Mouse (Mus musculus) forebrain, embryonic 10.5 days (tissue): ENCODE results near the gene Hfe2. TPM values are rescaled to one million over a fixed set of nuclear protein-coding genes. Genes with fewer than 3 reads are reported as not detected.

ENCODE experiments used
- DNase-seq: peaks from one replicate; pipeline ENCODE4 v3.0.0-alpha.2; 2017; ENCODE audit warnings: low spot score; ENCODE audit errors: extremely low spot score
- H3K27ac ChIP-seq: fragments of 300-500 bp; sonication (generic); 2 replicates; pipeline ENCODE4 v1.5.1; 2016; ENCODE audit warnings: mild to moderate bottlenecking
- H3K27me3 ChIP-seq: fragments of 300-500 bp; sonication (generic); 2 replicates; pipeline ENCODE4 v1.6.1; 2016; ENCODE audit warnings: mild to moderate bottlenecking; ENCODE audit not compliant: poor library complexity, severe bottlenecking
- H3K36me3 ChIP-seq: fragments of 300-500 bp; sonication (generic); replicated peaks from 2 replicates; pipeline ENCODE4 v1.6.1; 2016; ENCODE audit warnings: mild to moderate bottlenecking, moderate library complexity
- H3K4me1 ChIP-seq: fragments of 300-500 bp; sonication (generic); 2 replicates; pipeline ENCODE4 v1.6.1; 2016
- H3K4me3 ChIP-seq: fragments of 300-500 bp; sonication (generic); 2 replicates; pipeline ENCODE4 v1.5.1; 2016; ENCODE audit warnings: mild to moderate bottlenecking, moderate library complexity
- H3K9me3 ChIP-seq: fragments of 300-500 bp; sonication (generic); 2 replicates; pipeline ENCODE4 v1.6.1; 2016; ENCODE audit warnings: mild to moderate bottlenecking, moderate library complexity
- WGBS: fragments of 180-500 bp; shearing (Covaris S2); methylation state at CpG from one replicate; pipeline ENCODE4 v1.1.7; 2016; 5-methylcytosine and 5-hydroxymethylcytosine counted together
- polyA plus RNA-seq: library from polyadenylated mRNA; unstranded; fragments of >200 nt; fragmentation: Nextera tagmentation; extraction: Ambion mirVana; gene quantifications from 2 replicates; pipeline ENCODE4 v1.2.1, GENCODE M21; 2016

Hfe2 gene
- polyA plus RNA-seq, 1 experiment from 2014 or later, result 1.8 TPM

DNA sequence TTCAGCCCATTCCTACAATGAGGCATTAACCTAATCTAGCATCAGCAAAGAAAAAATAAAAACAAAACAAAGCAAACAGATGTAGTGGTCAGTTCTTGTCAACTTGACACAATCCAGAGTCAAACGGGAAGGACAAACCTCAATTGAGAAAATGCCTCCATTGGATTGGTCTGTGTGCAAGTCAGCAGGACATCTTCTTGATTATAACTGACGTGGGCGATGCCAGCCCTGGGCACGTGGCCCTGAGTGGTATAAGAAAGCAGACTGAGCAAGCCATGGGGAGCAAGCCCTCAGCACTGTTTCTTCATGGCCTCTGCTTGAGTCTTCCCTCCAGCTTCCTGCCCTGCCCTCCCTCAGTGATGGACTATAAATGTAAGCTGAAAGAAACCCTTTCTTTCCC, 21.9 kb downstream of the Hfe2 start:
- no peak for DNase-seq
- peaks cover 18% of the 10 kb centered on the region for H3K4me1 ChIP-seq
- peak overlapping the region; percentile 16; the same call in 1 of the 2 replicates for H3K4me3 ChIP-seq
- no peaks in the 10 kb centered on the region for H3K36me3 ChIP-seq
- H3K27me3 ChIP-seq, result peaks cover 31% of the 10 kb centered on the region
- H3K27ac ChIP-seq, result no peak overlapping the region
- 56% methylated on average over 4 of the region's 4 CpGs for WGBS
- H3K9me3 ChIP-seq, result no peaks in the 10 kb centered on the region

DNA sequence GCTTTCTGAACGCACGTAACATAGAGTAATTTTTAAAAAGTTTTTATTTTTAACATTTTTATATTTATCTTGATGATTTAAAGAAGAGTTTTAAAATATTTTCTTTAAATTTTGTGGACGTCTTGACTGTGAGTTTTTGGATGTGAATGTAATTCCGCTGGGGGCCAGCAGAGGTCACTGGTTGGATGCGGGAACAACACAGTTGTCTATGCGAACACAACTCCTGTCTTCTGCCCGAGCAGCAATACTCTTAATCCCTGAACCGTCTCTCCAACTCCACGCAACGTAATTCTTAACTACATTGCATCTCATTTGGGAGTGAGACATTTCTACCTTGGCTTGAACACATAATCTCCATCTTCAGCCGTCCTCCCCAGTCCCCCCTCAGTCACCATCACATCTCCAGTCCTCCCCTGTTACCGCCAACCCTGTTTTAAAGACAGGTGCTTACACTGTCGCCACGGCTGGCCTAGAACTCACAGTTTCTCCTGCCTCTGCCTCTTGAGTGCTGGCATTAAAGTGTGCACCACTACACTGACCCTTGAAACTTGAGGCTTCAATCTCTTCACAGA, 22.5 kb downstream of the Hfe2 start:
- Histone ChIP-seq H3K36me3 (no peaks in the 10 kb centered on the region), H3K4me1 (peaks cover 18% of the 10 kb centered on the region), H3K4me3 (peak overlapping the region; percentile 36), H3K9me3 (no peaks in the 10 kb centered on the region), H3K27ac (no peak overlapping the region), H3K27me3 (peaks cover 25% of the 10 kb centered on the region)
- WGBS, result 7% methylated on average over 14 of the region's 14 CpGs
- DNase-seq, result peak; percentile 77

DNA sequence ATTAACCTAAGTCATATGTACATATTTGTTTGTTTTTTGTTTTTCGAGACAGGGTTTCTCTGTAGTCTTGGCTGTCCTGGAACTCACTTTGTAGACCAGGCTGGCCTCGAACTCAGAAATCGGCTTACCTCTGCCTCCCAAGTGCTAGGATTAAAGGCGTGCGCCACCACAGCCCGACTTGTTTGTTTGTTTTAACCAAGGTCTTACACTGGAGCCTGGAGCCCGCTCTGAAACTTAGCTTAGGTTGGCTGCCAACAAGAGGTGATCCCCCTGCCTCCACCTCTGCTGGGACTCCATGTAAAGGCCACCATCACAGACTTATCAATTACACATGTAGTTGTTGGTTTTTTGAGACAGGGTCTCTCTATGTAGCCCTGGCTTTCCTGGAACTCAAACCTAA, 23.9 kb downstream of the Hfe2 start:
- no peaks in the 10 kb centered on the region for H3K9me3 ChIP-seq
- peaks cover 15% of the 10 kb centered on the region for H3K27me3 ChIP-seq
- no peak for DNase-seq
- 84% methylated on average over 7 of the region's 7 CpGs for WGBS
- no peaks in the 10 kb centered on the region for H3K36me3 ChIP-seq
- H3K27ac ChIP-seq, result no peak overlapping the region
- peaks cover 18% of the 10 kb centered on the region for H3K4me1 ChIP-seq
- no peak overlapping the region for H3K4me3 ChIP-seq

DNA sequence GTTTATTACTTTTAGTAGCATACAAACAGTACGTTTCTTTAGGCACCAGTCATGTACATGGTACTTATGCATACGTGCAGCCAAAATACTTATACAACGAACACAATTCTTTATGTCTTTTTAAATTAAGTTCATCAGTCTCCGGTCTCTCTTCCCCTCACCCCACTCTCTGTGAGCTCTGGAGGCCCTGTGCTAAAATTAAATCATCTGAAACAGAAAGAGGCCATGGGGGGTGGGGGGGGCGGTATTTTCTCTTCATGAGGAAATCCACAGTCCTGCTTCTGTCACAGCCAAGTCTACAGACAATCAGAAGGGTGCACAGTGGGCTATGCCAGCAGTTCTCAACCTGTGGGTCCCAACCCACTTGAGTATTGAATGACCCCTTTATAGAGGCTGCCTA, 24.4 kb downstream of the Hfe2 start:
- DNase-seq, result no peak
- Histone ChIP-seq H3K4me1 (peaks cover 18% of the 10 kb centered on the region), H3K9me3 (no peaks in the 10 kb centered on the region), H3K27me3 (peaks cover 15% of the 10 kb centered on the region), H3K4me3 (no peak overlapping the region), H3K27ac (no peak overlapping the region), H3K36me3 (no peaks in the 10 kb centered on the region)
- 89% methylated on average over 5 of the region's 5 CpGs for WGBS

DNA sequence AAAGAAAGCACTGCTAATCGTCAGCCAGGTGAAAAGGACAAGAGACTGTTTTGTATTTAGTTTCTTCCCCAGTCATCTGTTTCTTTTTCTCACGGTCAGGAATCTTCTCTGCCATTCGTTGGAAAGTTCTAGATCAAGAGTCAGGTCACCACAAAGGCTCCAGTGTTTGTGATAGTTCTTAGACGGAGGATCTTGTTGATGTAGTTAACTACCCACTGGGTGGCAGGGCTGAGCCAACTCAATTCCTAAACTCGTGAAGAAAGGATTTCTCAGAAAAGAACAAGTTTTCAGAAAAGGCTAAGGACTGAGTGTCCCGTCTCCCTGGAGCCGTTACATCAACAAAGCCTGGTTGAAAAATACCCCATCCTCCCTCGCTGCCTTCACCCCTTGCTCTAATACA, 26.2 kb downstream of the Hfe2 start:
- H3K36me3 ChIP-seq, result no peaks in the 10 kb centered on the region
- no peak for DNase-seq
- H3K27ac ChIP-seq, result peak overlapping the region; percentile 31; the same call in 1 of the 2 replicates
- H3K4me1 ChIP-seq, result peaks cover 31% of the 10 kb centered on the region
- 26% methylated on average over 8 of the region's 8 CpGs for WGBS
- peaks cover 11% of the 10 kb centered on the region; the same call in 1 of the 2 replicates for H3K27me3 ChIP-seq
- H3K9me3 ChIP-seq, result no peaks in the 10 kb centered on the region
- no peak overlapping the region for H3K4me3 ChIP-seq

DNA sequence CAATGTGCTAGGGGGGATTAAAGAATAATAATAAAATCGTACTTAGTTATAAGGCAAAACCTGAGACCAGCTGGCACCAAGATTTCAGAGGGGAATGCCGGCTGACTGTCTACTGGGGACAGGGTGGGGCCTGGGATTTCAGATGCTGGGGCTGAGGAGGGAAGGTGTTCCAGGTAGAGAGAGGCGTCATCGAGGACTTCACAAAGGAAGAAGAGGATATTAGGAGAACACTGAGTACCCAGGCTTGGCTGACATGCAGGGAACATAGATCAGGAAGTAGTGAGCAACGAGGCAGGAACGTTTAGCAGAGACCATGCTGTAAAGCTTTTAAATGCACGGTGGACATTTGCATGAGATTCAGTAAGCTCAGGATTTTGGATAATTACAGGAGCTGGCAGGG, 26.9 kb downstream of the Hfe2 start:
- DNase-seq, result no peak
- H3K27me3 ChIP-seq, result peaks cover 8% of the 10 kb centered on the region; the same call in 1 of the 2 replicates
- H3K27ac ChIP-seq, result no peak overlapping the region
- H3K9me3 ChIP-seq, result no peaks in the 10 kb centered on the region
- 81% methylated on average over 7 of the region's 7 CpGs for WGBS
- peaks cover 37% of the 10 kb centered on the region for H3K4me1 ChIP-seq
- no peaks in the 10 kb centered on the region for H3K36me3 ChIP-seq
- no peak overlapping the region for H3K4me3 ChIP-seq

DNA sequence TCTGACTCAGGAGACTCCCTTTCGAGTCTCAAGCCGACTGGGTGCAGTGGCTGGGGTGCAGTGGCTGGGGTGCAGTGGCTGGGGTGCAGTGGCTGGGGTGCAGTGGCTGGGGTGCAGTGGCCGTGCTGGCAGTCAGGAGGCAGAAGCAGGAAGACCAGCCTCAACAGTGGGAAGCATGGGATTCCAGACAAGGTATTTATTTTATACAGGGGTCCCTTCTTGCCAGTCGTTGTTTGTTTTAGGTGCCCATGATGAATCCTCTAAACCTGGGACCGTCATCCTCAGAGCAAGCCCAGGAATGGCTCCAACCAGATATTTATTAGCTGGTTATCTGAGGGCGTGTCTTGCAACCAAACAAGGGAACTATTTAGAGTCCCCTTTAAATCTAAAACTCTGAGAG, 28.6 kb downstream of the Hfe2 start:
- H3K4me3 ChIP-seq, result no peak overlapping the region
- H3K27ac ChIP-seq, result no peak overlapping the region
- no peaks in the 10 kb centered on the region for H3K36me3 ChIP-seq
- no peaks in the 10 kb centered on the region for H3K27me3 ChIP-seq
- 89% methylated on average over 6 of the region's 6 CpGs for WGBS
- no peak for DNase-seq
- H3K4me1 ChIP-seq, result peaks cover 42% of the 10 kb centered on the region
- H3K9me3 ChIP-seq, result no peaks in the 10 kb centered on the region

DNA sequence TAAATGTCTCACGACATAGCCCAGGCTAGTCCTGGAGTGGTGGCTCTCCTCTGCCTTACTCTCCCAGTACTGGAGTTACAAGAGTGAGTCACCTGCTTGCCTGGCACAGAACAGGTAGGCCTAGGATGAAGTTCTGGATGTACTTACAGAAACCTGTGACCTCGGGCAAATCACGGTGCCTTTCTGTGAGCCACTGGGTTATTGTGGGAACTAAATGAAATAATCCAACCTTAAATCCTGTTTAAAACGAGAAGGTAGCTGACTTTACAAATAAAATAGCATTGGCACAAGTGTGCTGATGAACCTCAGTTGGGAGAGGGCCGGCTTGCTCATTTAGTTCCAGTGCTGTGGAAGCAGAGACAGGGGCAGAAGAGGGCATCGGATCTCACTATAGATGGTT, 29.3 kb downstream of the Hfe2 start:
- 81% methylated on average over 6 of the region's 6 CpGs for WGBS
- peaks cover 49% of the 10 kb centered on the region for H3K4me1 ChIP-seq
- no peak overlapping the region for H3K4me3 ChIP-seq
- DNase-seq, result no peak
- no peaks in the 10 kb centered on the region for H3K27me3 ChIP-seq
- H3K36me3 ChIP-seq, result peaks cover 2% of the 10 kb centered on the region
- H3K27ac ChIP-seq, result no peak overlapping the region
- no peaks in the 10 kb centered on the region for H3K9me3 ChIP-seq

DNA sequence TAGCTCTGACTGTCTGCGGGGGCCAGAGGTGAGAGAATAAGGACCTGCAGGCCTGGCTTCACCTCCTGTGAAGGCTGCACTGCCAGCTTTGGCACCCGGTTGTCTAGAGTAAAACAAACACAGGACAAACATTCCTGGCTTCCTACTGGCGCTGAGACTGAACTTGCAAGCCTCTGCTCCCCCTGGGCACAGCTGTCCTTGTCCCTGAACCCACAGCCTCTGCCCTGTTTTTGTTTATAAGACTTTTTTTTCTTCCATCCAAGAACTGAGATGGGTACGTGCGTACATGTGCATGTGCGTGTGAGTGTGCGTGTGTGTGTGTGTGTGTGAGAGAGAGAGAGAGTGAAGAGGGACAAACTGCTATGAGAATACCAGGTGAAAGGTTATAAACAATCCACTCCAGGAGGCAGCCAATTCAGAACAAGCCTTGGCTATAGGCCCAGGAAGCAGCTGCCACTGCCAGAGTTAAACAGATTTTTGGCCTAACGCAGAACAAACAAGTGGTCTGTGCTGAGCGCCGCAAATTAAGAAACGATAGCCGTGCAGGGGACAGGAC, 30.1 kb downstream of the Hfe2 start:
- H3K27me3 ChIP-seq, result no peaks in the 10 kb centered on the region
- peak overlapping the region; percentile 63 for H3K27ac ChIP-seq
- WGBS, result 61% methylated on average over 12 of the region's 12 CpGs
- H3K9me3 ChIP-seq, result no peaks in the 10 kb centered on the region
- no peak overlapping the region for H3K4me3 ChIP-seq
- H3K4me1 ChIP-seq, result peaks cover 57% of the 10 kb centered on the region
- no peak for DNase-seq
- peaks cover 11% of the 10 kb centered on the region for H3K36me3 ChIP-seq

DNA sequence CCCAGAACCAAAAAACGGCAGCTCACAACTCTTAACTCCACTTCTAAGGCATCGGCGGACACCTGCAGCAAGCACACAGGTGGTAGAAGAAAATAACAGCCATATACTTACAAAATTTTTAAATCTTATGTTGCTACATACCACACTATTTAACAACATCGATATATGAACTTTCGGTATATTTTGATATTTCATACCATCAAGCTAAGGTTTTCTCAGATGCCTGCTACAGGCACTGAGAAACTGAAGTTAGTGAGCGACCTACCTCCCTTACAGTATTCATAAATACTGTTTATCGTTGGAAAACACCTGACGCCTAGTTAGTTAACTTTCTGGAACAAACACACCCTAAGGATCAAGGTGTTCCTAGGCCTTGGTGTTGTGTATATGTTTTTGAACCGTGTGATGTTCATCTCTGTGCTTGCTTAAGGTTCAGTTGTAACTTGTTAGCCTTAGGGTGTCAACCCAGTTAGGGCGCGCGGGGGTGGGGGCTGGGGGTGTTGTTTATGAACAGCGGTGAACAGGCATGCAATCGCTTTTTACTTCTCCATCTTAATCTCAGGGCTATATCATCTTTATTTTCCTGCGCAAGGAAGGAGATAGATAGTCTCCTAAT, 31.1 kb downstream of the Hfe2 start:
- H3K9me3 ChIP-seq, result no peaks in the 10 kb centered on the region
- WGBS, result 85% methylated on average over 15 of the region's 15 CpGs
- no peak for DNase-seq
- H3K27ac ChIP-seq, result peak overlapping the region; percentile 88; the same call in 1 of the 2 replicates
- peaks cover 61% of the 10 kb centered on the region for H3K4me1 ChIP-seq
- 0 out of 2 replicates have a peak overlapping the region, but pooled peaks have one; percentile 69 for H3K4me3 ChIP-seq
- peaks cover 21% of the 10 kb centered on the region for H3K36me3 ChIP-seq
- H3K27me3 ChIP-seq, result no peaks in the 10 kb centered on the region

DNA sequence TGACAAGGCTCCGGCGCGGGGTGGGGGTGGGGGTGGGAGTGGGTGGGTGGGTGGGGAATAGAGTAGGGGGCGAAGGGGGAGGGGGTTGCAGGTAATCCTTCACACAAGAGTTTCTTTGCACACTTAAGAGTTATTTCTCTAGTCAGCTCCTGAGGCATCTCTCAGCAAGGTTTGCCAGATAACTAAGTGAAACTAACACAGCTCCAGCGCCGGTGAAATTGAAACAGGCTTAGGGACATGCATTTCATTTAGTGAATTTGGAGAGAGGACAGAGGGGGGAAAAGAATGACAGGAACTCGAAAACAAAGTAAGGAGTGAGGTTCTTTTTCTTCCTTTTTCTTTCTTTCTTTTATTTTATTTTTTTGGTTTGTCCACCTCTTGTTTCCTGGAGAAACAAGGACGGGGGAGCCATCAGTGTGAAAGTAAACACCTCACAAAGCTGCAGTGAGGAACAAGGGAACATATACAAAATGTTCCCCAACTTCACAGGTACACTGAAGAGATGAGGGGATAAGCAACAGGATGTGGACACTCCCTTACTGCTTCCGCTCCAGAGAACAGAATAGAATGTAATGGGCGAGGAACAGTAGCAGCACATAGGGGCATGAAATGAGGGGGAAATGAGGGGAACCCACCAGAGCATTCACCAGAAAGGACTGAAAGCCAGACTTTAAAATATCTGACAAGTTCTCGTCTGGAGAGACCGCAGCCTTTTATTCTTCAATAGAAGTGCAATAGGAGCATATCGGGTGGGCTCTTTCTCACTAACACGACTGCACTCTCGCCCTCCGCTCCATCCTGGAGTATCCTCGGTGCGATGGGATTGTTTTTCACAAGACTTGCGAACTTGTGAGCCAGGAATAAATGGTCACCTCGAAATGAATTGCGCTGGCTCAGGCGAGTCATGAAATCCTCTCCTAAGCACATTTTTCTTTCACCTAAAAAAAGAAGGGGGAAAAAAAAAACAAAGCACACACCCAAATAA, 32.0 kb downstream of the Hfe2 start:
- H3K4me1 ChIP-seq, result peaks cover 60% of the 10 kb centered on the region

DNA sequence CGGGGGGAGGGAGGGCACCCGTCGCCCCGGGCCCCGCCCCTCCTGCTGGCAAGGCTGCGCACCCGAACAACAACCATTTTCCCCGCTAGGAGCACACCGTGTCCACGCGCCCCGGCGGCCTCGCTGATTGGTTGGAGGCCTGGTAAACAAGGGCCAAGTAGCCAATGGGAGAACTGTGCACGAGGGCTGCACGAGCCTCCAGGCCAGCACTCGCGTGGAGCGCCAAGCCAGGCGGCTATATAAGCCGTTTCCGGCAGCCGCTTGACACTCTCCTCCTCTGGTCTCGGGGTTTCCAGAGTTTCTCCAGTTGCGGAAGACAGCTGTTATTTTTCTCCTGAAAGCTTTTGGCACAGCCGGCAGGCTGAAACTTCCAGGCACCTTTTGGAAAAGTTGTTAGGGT, 32.7 kb downstream of the Hfe2 start, which contains the start of gene Txnip:
Gene Txnip (plus strand): TSS at position 264 of the 400 bp plus-strand sequence.
- H3K36me3 ChIP-seq, result peaks cover 25% of the 10 kb centered on the region
- peaks cover 60% of the 10 kb centered on the region for H3K4me1 ChIP-seq
- H3K4me3 ChIP-seq, result peak within 1 kb of the TSS; percentile 69
- DNase-seq, result peak; percentile 99
- peak within 1 kb of the TSS; percentile 88 for H3K27ac ChIP-seq
- WGBS, result under 1% methylated on average over 26 of the region's 26 CpGs
- H3K27me3 ChIP-seq, result no peaks in the 10 kb centered on the region
- no peaks in the 10 kb centered on the region for H3K9me3 ChIP-seq

More for the DNA sequence above, 32.0 kb downstream of the Hfe2 start:
- Histone ChIP-seq H3K27me3 (no peaks in the 10 kb centered on the region), H3K4me3 (peak overlapping the region; percentile 69), H3K36me3 (peaks cover 25% of the 10 kb centered on the region), H3K27ac (peak overlapping the region; percentile 88), H3K9me3 (no peaks in the 10 kb centered on the region)
- 12% methylated on average over 22 of the region's 22 CpGs for WGBS
- DNase-seq, result no peak
